Mouse (Mus musculus): Measurements from ENCODE around the gene Hnrnph1. TPM values are rescaled to one million over a fixed set of nuclear protein-coding genes. Genes with fewer than 3 reads are reported as not detected.

Hnrnph1 gene
- polyA plus RNA-seq, 2 experiments, result 101 to 200 TPM

DNA sequence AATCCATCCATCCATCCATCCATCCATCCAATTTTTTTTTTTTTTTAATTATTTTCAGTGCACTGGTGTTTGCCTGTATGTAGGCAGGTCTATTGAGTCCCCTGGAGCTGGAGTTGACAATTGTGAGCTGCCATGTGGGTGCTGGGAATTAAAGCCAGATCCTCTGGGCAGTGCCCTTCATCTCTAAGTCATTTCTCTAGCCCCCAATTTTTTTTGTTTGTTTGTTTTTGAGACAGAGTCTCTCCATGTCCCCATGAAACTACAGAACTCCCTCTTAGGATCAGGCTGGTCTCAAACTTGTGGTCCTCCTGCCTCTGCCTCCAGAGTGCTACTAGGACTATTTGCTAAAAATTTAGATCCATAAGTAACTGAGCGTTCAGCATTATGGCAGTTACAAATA is 4.9 kb upstream of the Hnrnph1 start:
- 84% methylated on average over 1 of the region's 1 CpGs for WGBS (ENCODE audit: insufficient replicate concordance)
- no peak for TF ChIP-seq EP300 (IDR thresholded peaks at IDR 0.05; ENCODE audit: low read depth)
- no peak for TF ChIP-seq CTCF (IDR thresholded peaks at IDR 0.05; ENCODE audit: low read depth)
- no peak for DNase-seq (ENCODE audit: low read depth in 3 of 3, low spot score in 3 of 3)
- H3K4me3 ChIP-seq (ENCODE audit: insufficient read depth in 1 of 2, low read depth in 2 of 2, low read length in 2 of 2), result no peak overlapping the region
- H3K9me3 ChIP-seq (ENCODE audit: control insufficient read depth, low read length), result no peaks in the 10 kb centered on the region
- ATAC-seq (ENCODE audit: insufficient read depth), result no peak
- H3K27ac ChIP-seq, result no peak overlapping the region
- H3K36me3 ChIP-seq (replicated peaks; ENCODE audit: control insufficient read depth, insufficient read depth, low read depth), result no peaks in the 10 kb centered on the region
- H3K4me1 ChIP-seq (replicated peaks; ENCODE audit: control insufficient read depth in 2 of 2, insufficient read depth in 2 of 2, low read length in 1 of 2), result peaks cover 9 to 16% of the 10 kb centered on the region in 2 experiments
- peak overlapping the region; percentile 80 for H3K4me2 ChIP-seq (ENCODE audit: low read depth)
- no peaks in the 10 kb centered on the region for H3K27me3 ChIP-seq (ENCODE audit: control insufficient read depth, insufficient read depth, low read length)
- H3K9ac ChIP-seq (replicated peaks), result no peak overlapping the region

DNA sequence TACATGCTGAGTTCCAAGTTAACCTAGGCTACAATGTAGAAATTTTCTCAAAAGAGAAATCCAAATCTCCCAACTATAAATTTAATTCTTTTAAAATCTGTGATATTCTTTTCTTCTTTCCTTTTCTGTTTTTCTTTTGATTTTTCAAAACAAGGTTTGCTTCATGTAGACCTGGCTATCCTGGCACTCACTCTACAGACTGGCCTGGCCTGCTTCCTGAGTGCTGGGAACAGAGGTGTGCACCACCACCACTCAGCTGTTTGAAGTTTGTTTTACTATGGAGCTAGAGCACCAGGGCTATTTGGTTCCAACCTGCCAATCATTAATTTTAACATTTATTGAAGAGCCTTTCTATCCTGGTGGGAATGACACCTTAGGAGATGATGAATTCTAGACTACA is 3.7 kb upstream of the Hnrnph1 start:
- ATAC-seq (ENCODE audit: insufficient read depth) (no peak), DNase-seq (ENCODE audit: low read depth in 3 of 3, low spot score in 3 of 3) (no peak)
- peaks cover 9 to 16% of the 10 kb centered on the region in 2 experiments for H3K4me1 ChIP-seq (replicated peaks; ENCODE audit: control insufficient read depth in 2 of 2, insufficient read depth in 2 of 2, low read length in 1 of 2)
- H3K4me3 ChIP-seq (ENCODE audit: insufficient read depth in 1 of 2, low read depth in 2 of 2, low read length in 2 of 2), result no peak overlapping the region
- no peak overlapping the region for H3K27ac ChIP-seq
- H3K9me3 ChIP-seq (ENCODE audit: control insufficient read depth, low read length), result no peaks in the 10 kb centered on the region
- no peaks in the 10 kb centered on the region for H3K27me3 ChIP-seq (ENCODE audit: control insufficient read depth, insufficient read depth, low read length)
- no peak for TF ChIP-seq CTCF (IDR thresholded peaks at IDR 0.05; ENCODE audit: low read depth)
- TF ChIP-seq EP300 (IDR thresholded peaks at IDR 0.05; ENCODE audit: low read depth), result no peak
- H3K4me2 ChIP-seq (ENCODE audit: low read depth), result no peak overlapping the region
- no peak overlapping the region for H3K9ac ChIP-seq (replicated peaks)
- H3K36me3 ChIP-seq (replicated peaks; ENCODE audit: control insufficient read depth, insufficient read depth, low read depth), result no peaks in the 10 kb centered on the region

GRCm38 (mm10) chr11:50373621-50374020 is 3.2 kb upstream of the Hnrnph1 start:
- no peak overlapping the region for H3K4me2 ChIP-seq (ENCODE audit: low read depth)
- H3K27me3 ChIP-seq (ENCODE audit: control insufficient read depth, insufficient read depth, low read length), result no peaks in the 10 kb centered on the region
- WGBS (ENCODE audit: insufficient replicate concordance), result 78% methylated on average over 1 of the region's 1 CpGs
- no peak overlapping the region for H3K4me3 ChIP-seq (ENCODE audit: insufficient read depth in 1 of 2, low read depth in 2 of 2, low read length in 2 of 2)
- H3K4me1 ChIP-seq (replicated peaks; ENCODE audit: control insufficient read depth in 2 of 2, insufficient read depth in 2 of 2, low read length in 1 of 2), result peaks cover 9 to 16% of the 10 kb centered on the region in 2 experiments
- no peaks in the 10 kb centered on the region for H3K9me3 ChIP-seq (ENCODE audit: control insufficient read depth, low read length)
- H3K27ac ChIP-seq, result no peak overlapping the region
- no peak for TF ChIP-seq EP300 (IDR thresholded peaks at IDR 0.05; ENCODE audit: low read depth)
- TF ChIP-seq CTCF (IDR thresholded peaks at IDR 0.05; ENCODE audit: low read depth), result no peak
- ATAC-seq (ENCODE audit: insufficient read depth) (no peak), DNase-seq (ENCODE audit: low read depth in 3 of 3, low spot score in 3 of 3) (no peak)
- H3K36me3 ChIP-seq (replicated peaks; ENCODE audit: control insufficient read depth, insufficient read depth, low read depth), result no peaks in the 10 kb centered on the region
- no peak overlapping the region for H3K9ac ChIP-seq (replicated peaks)

- no peak for DNase-seq (ENCODE audit: low read depth in 3 of 3, low spot score in 3 of 3)
- Histone ChIP-seq H3K27me3 (ENCODE audit: control insufficient read depth, insufficient read depth, low read length) (no peaks in the 10 kb centered on the region), H3K36me3 (replicated peaks; ENCODE audit: control insufficient read depth, insufficient read depth, low read depth) (peaks cover 5% of the 10 kb centered on the region), H3K4me2 (ENCODE audit: low read depth) (no peak overlapping the region), H3K9me3 (ENCODE audit: control insufficient read depth, low read length) (no peaks in the 10 kb centered on the region), H3K4me1 (replicated peaks; ENCODE audit: control insufficient read depth in 2 of 2, insufficient read depth in 2 of 2, low read length in 1 of 2) (peaks cover 13 to 18% of the 10 kb centered on the region in 2 experiments), H3K4me3 (ENCODE audit: insufficient read depth in 1 of 2, low read depth in 2 of 2, low read length in 2 of 2) (no peak overlapping the region), H3K9ac (replicated peaks) (no peak overlapping the region), H3K27ac (no peak overlapping the region)
- 79% methylated on average over 13 of the region's 13 CpGs for WGBS (ENCODE audit: insufficient replicate concordance)
- ATAC-seq (ENCODE audit: insufficient read depth), result no peak
- TF ChIP-seq CTCF (IDR thresholded peaks at IDR 0.05; ENCODE audit: low read depth) (no peak), EP300 (IDR thresholded peaks at IDR 0.05; ENCODE audit: low read depth) (no peak)
These were observed 2.3 kb upstream of the Hnrnph1 start for GRCm38 (mm10) chr11:50374286-50375015.

DNA sequence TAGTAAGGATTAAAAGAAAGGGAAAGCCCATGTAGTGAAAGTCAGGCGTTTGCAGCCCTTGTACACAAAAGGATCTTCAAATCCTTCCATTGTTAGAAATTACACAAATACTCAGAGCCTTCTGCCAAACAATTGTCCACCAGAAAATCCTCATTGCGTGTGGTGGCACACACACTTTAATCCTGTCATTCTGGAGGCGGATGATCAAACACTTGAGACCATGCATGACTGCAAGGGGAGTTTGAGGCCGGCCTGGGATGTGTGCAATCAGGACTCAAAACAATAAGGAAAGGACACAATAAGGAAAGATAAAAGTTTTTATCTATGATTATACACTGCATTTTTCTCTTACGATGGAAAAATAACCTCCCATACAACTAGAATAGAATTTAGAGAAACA is 1.4 kb upstream of the Hnrnph1 start:
- Histone ChIP-seq H3K4me1 (replicated peaks; ENCODE audit: control insufficient read depth in 2 of 2, insufficient read depth in 2 of 2, low read length in 1 of 2) (peaks cover 17 to 21% of the 10 kb centered on the region in 2 experiments), H3K9me3 (ENCODE audit: control insufficient read depth, low read length) (no peaks in the 10 kb centered on the region), H3K36me3 (replicated peaks; ENCODE audit: control insufficient read depth, insufficient read depth, low read depth) (peaks cover 13% of the 10 kb centered on the region), H3K27ac (no peak overlapping the region), H3K4me3 (ENCODE audit: insufficient read depth in 1 of 2, low read depth in 2 of 2, low read length in 2 of 2) (no peak overlapping the region), H3K27me3 (ENCODE audit: control insufficient read depth, insufficient read depth, low read length) (no peaks in the 10 kb centered on the region), H3K4me2 (ENCODE audit: low read depth) (no peak overlapping the region), H3K9ac (replicated peaks) (no peak overlapping the region)
- WGBS (ENCODE audit: insufficient replicate concordance), result 73% methylated on average over 5 of the region's 5 CpGs
- no peak for DNase-seq (ENCODE audit: low read depth in 3 of 3, low spot score in 3 of 3)
- TF ChIP-seq EP300 (IDR thresholded peaks at IDR 0.05; ENCODE audit: low read depth), result no peak
- no peak for TF ChIP-seq CTCF (IDR thresholded peaks at IDR 0.05; ENCODE audit: low read depth)
- ATAC-seq (ENCODE audit: insufficient read depth), result no peak
